Mouse (Mus musculus) kidney, adult 9 months (tissue): ENCODE results near the gene Fbxl18.

ENCODE experiments used
- DNase-seq: peaks from one replicate; pipeline ENCODE4 v3.0.0; 2022

The Fbxl18 gene

GRCm38 (mm10) chr5:142912739-142913138 is 17.5 kb upstream of the Fbxl18 start:
- DNase-seq = no peak

GRCm38 (mm10) chr5:142912320-142912719 is 17.1 kb upstream of the Fbxl18 start:
- DNase-seq = no peak

- DNase-seq = no peak
Measured at GRCm38 (mm10) chr5:142911629-142912028, 16.4 kb upstream of the Fbxl18 start.

GRCm38 (mm10) chr5:142909576-142910278 is 14.5 kb upstream of the Fbxl18 start:
- DNase-seq = peak; percentile 85

GRCm38 (mm10) chr5:142908941-142909575 is 13.8 kb upstream of the Fbxl18 start:
- peak; percentile 44 for DNase-seq

GRCm38 (mm10) chr5:142907803-142908559 is 12.8 kb upstream of the Fbxl18 start:
- DNase-seq = peak; percentile 84

GRCm38 (mm10) chr5:142907048-142907802 is 12.0 kb upstream of the Fbxl18 start:
- DNase-seq = peak; percentile 63

GRCm38 (mm10) chr5:142906532-142907047 is 11.4 kb upstream of the Fbxl18 start, which contains the start of gene Actb:
Gene Actb (minus strand): TSS chr5:142906754.
- DNase-seq = peak; percentile 97

GRCm38 (mm10) chr5:142905725-142906531 is 10.7 kb upstream of the Fbxl18 start:
- DNase-seq = peak; percentile 100

- DNase-seq = peak; percentile 43
Measured at GRCm38 (mm10) chr5:142905038-142905695, 9.9 kb upstream of the Fbxl18 start.

GRCm38 (mm10) chr5:142904208-142905037 is 9.2 kb upstream of the Fbxl18 start:
- no peak for DNase-seq

GRCm38 (mm10) chr5:142903470-142904207 is 8.4 kb upstream of the Fbxl18 start:
- no peak for DNase-seq

- no peak for DNase-seq
Measured at GRCm38 (mm10) chr5:142902506-142903314, 7.5 kb upstream of the Fbxl18 start.

- no peak for DNase-seq
Measured at GRCm38 (mm10) chr5:142901846-142902505, 6.8 kb upstream of the Fbxl18 start.

GRCm38 (mm10) chr5:142901355-142901802 is 6.2 kb upstream of the Fbxl18 start:
- no peak for DNase-seq

- DNase-seq = no peak
Measured at GRCm38 (mm10) chr5:142900651-142901050, 5.4 kb upstream of the Fbxl18 start.

- DNase-seq = no peak
Measured at GRCm38 (mm10) chr5:142899932-142900533, 4.8 kb upstream of the Fbxl18 start.
